Mouse (Mus musculus) heart, embryonic 13.5 days (tissue): Measurements from ENCODE around the gene Lrrc72. TPM values are rescaled to one million over a fixed set of nuclear protein-coding genes. Genes with fewer than 3 reads are reported as not detected.
A peak's percentile ranks its signal among the peaks of the same experiment; 100 is the strongest.

Source experiments
- ATAC-seq: fragments of 200-750 bp; cut with Nextera tagmentation; 2 replicates; pipeline ENCODE4 v1.8.0; 2017; ENCODE audit warnings: moderate TSS enrichment; ENCODE audit not compliant: insufficient number of reproducible peaks, low FRiP score, low TSS enrichment; ENCODE audit errors: extremely low read depth
- H3K27ac ChIP-seq: fragments of 300-500 bp; sonication (generic); replicated peaks from 2 replicates; pipeline ENCODE4 v1.5.1; 2015; ENCODE audit warnings: moderate library complexity, mild to moderate bottlenecking, inconsistent platforms
- H3K27me3 ChIP-seq: fragments of 300-500 bp; sonication (generic); replicated peaks from 2 replicates; pipeline ENCODE4 v1.6.1; 2015; ENCODE audit warnings: mild to moderate bottlenecking, inconsistent platforms
- H3K36me3 ChIP-seq: fragments of 300-500 bp; sonication (generic); 2 replicates; pipeline ENCODE4 v1.6.1; 2015; ENCODE audit warnings: mild to moderate bottlenecking, inconsistent platforms
- H3K4me1 ChIP-seq: fragments of 300-500 bp; sonication (generic); 2 replicates; pipeline ENCODE4 v1.6.1; 2015; ENCODE audit warnings: inconsistent platforms
- H3K4me2 ChIP-seq: fragments of 300-500 bp; sonication (generic); 2 replicates; pipeline ENCODE4 v1.6.1; 2015; ENCODE audit warnings: inconsistent platforms, mild to moderate bottlenecking, moderate library complexity
- H3K4me3 ChIP-seq: fragments of 300-500 bp; sonication (generic); 2 replicates; pipeline ENCODE4 v1.5.1; 2015; ENCODE audit warnings: moderate library complexity, mild to moderate bottlenecking, inconsistent platforms
- H3K9ac ChIP-seq: fragments of 300-500 bp; sonication (generic); 2 replicates; pipeline ENCODE4 v1.6.1; 2015; ENCODE audit warnings: inconsistent platforms, mild to moderate bottlenecking, moderate library complexity
- H3K9me3 ChIP-seq: fragments of 300-500 bp; sonication (generic); 2 replicates; pipeline ENCODE4 v1.6.1; 2016; ENCODE audit warnings: inconsistent platforms
- WGBS: fragments of 180-500 bp; shearing (Covaris S2); methylation state at CpG from one replicate; pipeline ENCODE4 v1.1.7; 2015; ENCODE audit warnings: mixed read lengths; 5-methylcytosine and 5-hydroxymethylcytosine counted together
- polyA plus RNA-seq: library from polyadenylated mRNA; unstranded; fragments of >200 nt; fragmentation: Nextera tagmentation; extraction: Ambion mirVana; gene quantifications from 2 replicates; pipeline ENCODE4 v1.2.1, GENCODE M21; 2015

The Lrrc72 gene
- polyA plus RNA-seq, 1 experiment from 2014 or later: not detected

GRCm38 (mm10) chr12:36189610-36190009, 63.6 kb downstream of the Lrrc72 start:
- no peak for ATAC-seq
- H3K27me3 ChIP-seq: no peaks in the 10 kb centered on the region
- H3K4me2 ChIP-seq: no peak overlapping the region
- no peak overlapping the region for H3K9ac ChIP-seq
- no peak overlapping the region for H3K4me3 ChIP-seq
- no peaks in the 10 kb centered on the region for H3K9me3 ChIP-seq
- 89% methylated on average over 3 of the region's 3 CpGs for WGBS
- H3K36me3 ChIP-seq: peaks cover 86% of the 10 kb centered on the region
- no peaks in the 10 kb centered on the region for H3K4me1 ChIP-seq
- no peak overlapping the region for H3K27ac ChIP-seq

- H3K4me1 ChIP-seq: peaks cover 9% of the 10 kb centered on the region; the same call in 1 of the 2 replicates
- no peak overlapping the region for H3K9ac ChIP-seq
- H3K36me3 ChIP-seq: peaks cover 90% of the 10 kb centered on the region
- no peak overlapping the region for H3K4me2 ChIP-seq
- WGBS: 60% methylated on average over 6 of the region's 6 CpGs
- H3K27ac ChIP-seq: no peak overlapping the region
- H3K27me3 ChIP-seq: no peaks in the 10 kb centered on the region
- H3K4me3 ChIP-seq: no peak overlapping the region
- H3K9me3 ChIP-seq: no peaks in the 10 kb centered on the region
- ATAC-seq: no peak
These were observed 66.1 kb downstream of the Lrrc72 start for GRCm38 (mm10) chr12:36187081-36187480.

GRCm38 (mm10) chr12:36182570-36182969, 70.6 kb downstream of the Lrrc72 start:
- Histone ChIP-seq H3K36me3 (peaks cover 68% of the 10 kb centered on the region), H3K4me3 (no peak overlapping the region), H3K9ac (no peak overlapping the region), H3K27ac (peak overlapping the region; percentile 70), H3K4me1 (peaks cover 9% of the 10 kb centered on the region; the same call in 1 of the 2 replicates), H3K9me3 (no peaks in the 10 kb centered on the region), H3K4me2 (no peak overlapping the region), H3K27me3 (no peaks in the 10 kb centered on the region)
- 0 out of 2 replicates have a peak, but pooled peaks have one; percentile 19 for ATAC-seq
- WGBS: 56% methylated on average over 6 of the region's 6 CpGs

GRCm38 (mm10) chr12:36177227-36177626, 76.0 kb downstream of the Lrrc72 start:
- Histone ChIP-seq H3K9me3 (no peaks in the 10 kb centered on the region), H3K27ac (no peak overlapping the region), H3K36me3 (peaks cover 71% of the 10 kb centered on the region), H3K4me2 (no peak overlapping the region), H3K4me1 (peaks cover 2% of the 10 kb centered on the region; the same call in 1 of the 2 replicates), H3K27me3 (no peaks in the 10 kb centered on the region), H3K4me3 (no peak overlapping the region), H3K9ac (no peak overlapping the region)
- WGBS: 92% methylated on average over 5 of the region's 5 CpGs
- ATAC-seq: no peak

GRCm38 (mm10) chr12:36165299-36165698, 87.9 kb downstream of the Lrrc72 start:
- H3K4me2 ChIP-seq: no peak overlapping the region
- H3K27ac ChIP-seq: no peak overlapping the region
- WGBS: 50% methylated on average over 1 of the region's 1 CpGs
- peaks cover 31% of the 10 kb centered on the region for H3K36me3 ChIP-seq
- H3K9ac ChIP-seq: no peak overlapping the region
- H3K27me3 ChIP-seq: no peaks in the 10 kb centered on the region
- no peaks in the 10 kb centered on the region for H3K9me3 ChIP-seq
- no peak for ATAC-seq
- peaks cover 29% of the 10 kb centered on the region for H3K4me1 ChIP-seq
- H3K4me3 ChIP-seq: no peak overlapping the region

GRCm38 (mm10) chr12:36164126-36164791, 88.9 kb downstream of the Lrrc72 start:
- Histone ChIP-seq H3K4me2 (no peak overlapping the region), H3K4me1 (peaks cover 29% of the 10 kb centered on the region), H3K9me3 (no peaks in the 10 kb centered on the region), H3K27me3 (no peaks in the 10 kb centered on the region), H3K4me3 (no peak overlapping the region), H3K27ac (no peak overlapping the region), H3K36me3 (peaks cover 26% of the 10 kb centered on the region), H3K9ac (no peak overlapping the region)
- ATAC-seq: no peak
- 36% methylated on average over 7 of the region's 7 CpGs for WGBS

Other genes with a start within 250 kb of the Lrrc72 start
- gene Tspan13, start 210.9 kb downstream of the Lrrc72 start, polyA plus RNA-seq: 59.6 and 61.8 TPM in 2 replicates
- gene Ankmy2, start 96.3 kb downstream of the Lrrc72 start, polyA plus RNA-seq: 25.8 and 25.9 TPM in 2 replicates
- gene Bzw2, start 95.3 kb downstream of the Lrrc72 start, polyA plus RNA-seq: 201 and 202 TPM in 2 replicates
- gene Sostdc1, start 60.7 kb upstream of the Lrrc72 start, polyA plus RNA-seq: 0.21 and 0.34 TPM in 2 replicates
- gene Ispd, start 128.1 kb upstream of the Lrrc72 start, polyA plus RNA-seq: 9.3 and 9.9 TPM in 2 replicates
- 0.92 and 1.3 TPM in 2 replicates for gene D630036H23Rik, start 128.8 kb upstream of the Lrrc72 start, polyA plus RNA-seq